Mouse (Mus musculus): ENCODE measurements around the gene 1700061G19Rik. TPM values are rescaled to one million over a fixed set of nuclear protein-coding genes. Genes with fewer than 3 reads are reported as not detected.

The 1700061G19Rik gene
- total and polyA plus RNA-seq, 3 experiments = 0.08 to 0.29 TPM; not detected in 1

DNA sequence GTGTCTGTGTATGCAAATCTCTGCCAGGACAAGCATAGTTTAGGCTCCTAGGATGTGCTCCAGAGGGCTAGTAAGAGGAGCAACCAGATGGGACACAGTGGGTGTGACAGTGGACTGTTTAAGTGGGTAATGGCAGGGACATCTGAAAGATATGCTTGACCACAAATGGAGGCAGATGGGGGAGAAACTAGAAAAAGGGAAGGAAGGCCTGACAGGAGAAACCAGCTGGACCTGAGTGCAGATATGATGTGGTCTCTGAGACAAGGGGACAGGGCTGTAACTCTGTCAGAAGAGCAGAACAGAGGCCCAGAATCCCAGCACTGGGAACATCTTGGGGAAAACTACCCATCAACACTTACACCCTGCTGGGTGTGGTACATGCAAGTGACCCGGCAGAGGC is 54.3 kb downstream of the 1700061G19Rik start:
- in situ Hi-C loops (cut with MboI; ENCODE audit: low pct_ligation_motif_present, low pct_unique_long_range_greater_than_20kb, low sequenced_read_pairs) = no loop called here
- no peak for DNase-seq (ENCODE audit: extremely low read depth)

DNA sequence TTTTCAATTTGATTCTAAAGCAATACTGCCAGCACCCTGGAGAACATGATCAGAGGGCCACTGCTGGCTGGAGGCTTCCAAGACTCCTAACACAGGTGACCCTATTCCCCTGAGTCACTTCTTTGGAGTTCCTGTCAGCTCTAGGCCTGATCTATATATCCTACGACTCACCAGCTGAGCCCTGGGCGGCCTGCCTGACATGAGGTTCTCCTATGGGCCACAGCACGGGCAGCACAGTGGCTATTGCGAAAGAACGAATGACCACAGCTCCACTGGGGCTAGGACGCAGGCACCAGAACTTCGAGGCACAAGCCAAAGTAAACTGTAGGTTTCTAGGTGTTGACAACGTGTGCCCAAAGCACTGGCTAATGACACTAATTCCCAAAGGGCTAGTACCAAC is 54.7 kb downstream of the 1700061G19Rik start:
- no peak overlapping the region for H3K27ac ChIP-seq (ENCODE audit: insufficient read depth, low read depth)
- H3K79me2 ChIP-seq (replicated peaks; ENCODE audit: control insufficient read depth, extremely low read depth, insufficient read depth, poor library complexity, severe bottlenecking) = peaks cover 54% of the 10 kb centered on the region
- H3K9me3 ChIP-seq (replicated peaks; ENCODE audit: low read length) = no peaks in the 10 kb centered on the region
- DNase-seq (ENCODE audit: extremely low read depth) = no peak
- peaks cover 17 to 78% of the 10 kb centered on the region in 2 experiments for H3K36me3 ChIP-seq (replicated peaks in 1 of 2; ENCODE audit: control insufficient read depth in 1 of 2, insufficient read depth in 1 of 2, low read length in 1 of 2)
- no peak overlapping the region for H3K4me2 ChIP-seq (ENCODE audit: insufficient read depth, low read depth, poor library complexity, severe bottlenecking)
- peaks cover 23 to 67% of the 10 kb centered on the region in 2 experiments for H3K4me1 ChIP-seq (ENCODE audit: control insufficient read depth in 1 of 2, insufficient read depth in 2 of 2)
- no peak overlapping the region for H3K9ac ChIP-seq (ENCODE audit: insufficient read depth, low read depth)
- H3K4me3 ChIP-seq (replicated peaks in 1 of 3; ENCODE audit: low read depth in 2 of 3, low read length in 2 of 3, poor library complexity in 1 of 3) = no peak overlapping the region
- H3K27me3 ChIP-seq (replicated peaks) = no peaks in the 10 kb centered on the region
- dilution Hi-C loops (cut with MboI; ENCODE audit: extremely low pct_ligation_motif_present, extremely low pct_unique_long_range_greater_than_20kb, low sequenced_read_pairs) = no loop called here
- in situ Hi-C loops (cut with MboI; ENCODE audit: low pct_ligation_motif_present, low pct_unique_long_range_greater_than_20kb, low sequenced_read_pairs) = no loop called here
- no peak for TF ChIP-seq E2F4 (IDR thresholded peaks at IDR 0.05; ENCODE audit: insufficient replicate concordance, low read depth, low read length)
- no peak for TF ChIP-seq UBTF (IDR thresholded peaks at IDR 0.05; ENCODE audit: low read depth, low read length)
- TF ChIP-seq ZC3H11A (IDR thresholded peaks at IDR 0.05; ENCODE audit: low read depth, low read length) = no peak
- TF ChIP-seq POLR2A (IDR thresholded peaks at IDR 0.05; ENCODE audit: low read depth, low read length) = no peak
- no peak for TF ChIP-seq MYC (IDR thresholded peaks at IDR 0.05; ENCODE audit: low read depth, low read length)
- TF ChIP-seq ZNF384 (IDR thresholded peaks at IDR 0.05; ENCODE audit: low read depth, low read length) = no peak
- no peak for TF ChIP-seq ZMIZ1 (IDR thresholded peaks at IDR 0.05; ENCODE audit: low read depth, low read length)
- TF ChIP-seq JUN (IDR thresholded peaks at IDR 0.05; ENCODE audit: insufficient read depth, low read depth, low read length) = no peak
- TF ChIP-seq USF2 (conservative IDR thresholded peaks at IDR 0.05; ENCODE audit: low read depth, low read length) = no peak
- TF ChIP-seq MAFK (IDR thresholded peaks at IDR 0.05; ENCODE audit: insufficient replicate concordance, low read length) = no peak
- TF ChIP-seq GABPA (IDR thresholded peaks at IDR 0.05; ENCODE audit: insufficient replicate concordance, low read depth, low read length) = no peak

More for the DNA sequence above, 54.3 kb downstream of the 1700061G19Rik start:
- Histone ChIP-seq H3K4me2 (ENCODE audit: insufficient read depth, low read depth, poor library complexity, severe bottlenecking) (no peak overlapping the region), H3K36me3 (replicated peaks in 1 of 2; ENCODE audit: control insufficient read depth in 1 of 2, insufficient read depth in 1 of 2, low read length in 1 of 2) (peaks cover 22 to 83% of the 10 kb centered on the region in 2 experiments), H3K4me1 (ENCODE audit: control insufficient read depth in 1 of 2, insufficient read depth in 2 of 2) (peaks cover 23 to 66% of the 10 kb centered on the region in 2 experiments), H3K27ac (ENCODE audit: insufficient read depth, low read depth) (no peak overlapping the region), H3K9ac (ENCODE audit: insufficient read depth, low read depth) (no peak overlapping the region), H3K9me3 (replicated peaks; ENCODE audit: low read length) (no peaks in the 10 kb centered on the region), H3K79me2 (replicated peaks; ENCODE audit: control insufficient read depth, extremely low read depth, insufficient read depth, poor library complexity, severe bottlenecking) (peaks cover 50% of the 10 kb centered on the region), H3K4me3 (replicated peaks in 1 of 3; ENCODE audit: low read depth in 2 of 3, low read length in 2 of 3, poor library complexity in 1 of 3) (no peak overlapping the region), H3K27me3 (replicated peaks) (no peaks in the 10 kb centered on the region)
- TF ChIP-seq ELF1 (IDR thresholded peaks at IDR 0.05; ENCODE audit: low read depth, low read length) (no peak), KAT2A (IDR thresholded peaks at IDR 0.05; ENCODE audit: insufficient replicate concordance, low read length) (no peak), TCF12 (IDR thresholded peaks at IDR 0.05; ENCODE audit: low read depth, low read length) (no peak), RAD21 (IDR thresholded peaks at IDR 0.05; ENCODE audit: low read depth, low read length) (no peak), NELFE (IDR thresholded peaks at IDR 0.05; ENCODE audit: low read depth, low read length) (no peak), PAX5 (IDR thresholded peaks at IDR 0.05; ENCODE audit: low read length) (no peak), MYC (IDR thresholded peaks at IDR 0.05; ENCODE audit: low read depth, low read length) (no peak), HCFC1 (IDR thresholded peaks at IDR 0.05; ENCODE audit: low read depth, low read length) (no peak), TBP (conservative IDR thresholded peaks at IDR 0.05; ENCODE audit: low read depth, low read length) (no peak), USF1 (IDR thresholded peaks at IDR 0.05; ENCODE audit: low read depth, low read length) (no peak), ZC3H11A (IDR thresholded peaks at IDR 0.05; ENCODE audit: low read depth, low read length) (no peak), JUN (IDR thresholded peaks at IDR 0.05; ENCODE audit: insufficient read depth, low read depth, low read length) (no peak), CHD2 (IDR thresholded peaks at IDR 0.05; ENCODE audit: low read length) (no peak), SIN3A (IDR thresholded peaks at IDR 0.05; ENCODE audit: low read length) (no peak), SMC3 (IDR thresholded peaks at IDR 0.05; ENCODE audit: low read depth, low read length) (no peak), POLR2A (IDR thresholded peaks at IDR 0.05; ENCODE audit: low read depth, low read length) (no peak), BHLHE40 (IDR thresholded peaks at IDR 0.05; ENCODE audit: low read depth, low read length) (no peak), ZMIZ1 (IDR thresholded peaks at IDR 0.05; ENCODE audit: low read depth, low read length) (no peak), MAFK (IDR thresholded peaks at IDR 0.05; ENCODE audit: insufficient replicate concordance, low read length) (no peak), POLR2AphosphoS2 (IDR thresholded peaks at IDR 0.05; ENCODE audit: low read depth, low read length) (no peak)
- dilution Hi-C loops (cut with MboI; ENCODE audit: extremely low pct_ligation_motif_present, extremely low pct_unique_long_range_greater_than_20kb, low sequenced_read_pairs) = no loop called here

Measured in CH12.LX (cell line).